Mouse (Mus musculus): ENCODE measurements at regions not wholly inside any gene's neighbourhood (a gene's known extent, or its start where the extent isn't known, plus 50 kb on each side); places are given as distances from the start of the nearest gene placed in this dataset.
A peak's percentile ranks its signal among the peaks of the same experiment; 100 is the strongest.

DNA sequence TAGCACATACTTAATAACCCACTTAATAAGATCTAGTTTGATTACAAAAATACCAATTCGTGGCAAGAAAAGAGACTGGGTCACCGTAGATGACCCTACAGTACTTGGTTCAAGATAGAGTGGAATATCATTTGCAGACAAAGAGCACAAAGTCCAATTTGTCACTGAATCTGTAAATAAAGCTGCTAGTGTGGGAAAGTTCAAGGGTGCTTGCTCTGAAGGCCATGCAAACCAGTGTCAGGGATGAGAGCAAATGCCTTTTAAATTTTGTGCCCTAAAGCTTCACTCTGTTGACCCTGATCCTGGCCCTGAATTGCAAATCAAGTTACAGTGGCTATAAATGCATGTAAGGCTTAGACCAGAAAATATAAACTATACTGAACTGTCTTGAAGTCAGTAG, 113.1 kb downstream of the Cd55b start:
- no peak for ATAC-seq (replicated peaks; ENCODE audit: low FRiP score, low TSS enrichment, poor library complexity, severe bottlenecking)

DNA sequence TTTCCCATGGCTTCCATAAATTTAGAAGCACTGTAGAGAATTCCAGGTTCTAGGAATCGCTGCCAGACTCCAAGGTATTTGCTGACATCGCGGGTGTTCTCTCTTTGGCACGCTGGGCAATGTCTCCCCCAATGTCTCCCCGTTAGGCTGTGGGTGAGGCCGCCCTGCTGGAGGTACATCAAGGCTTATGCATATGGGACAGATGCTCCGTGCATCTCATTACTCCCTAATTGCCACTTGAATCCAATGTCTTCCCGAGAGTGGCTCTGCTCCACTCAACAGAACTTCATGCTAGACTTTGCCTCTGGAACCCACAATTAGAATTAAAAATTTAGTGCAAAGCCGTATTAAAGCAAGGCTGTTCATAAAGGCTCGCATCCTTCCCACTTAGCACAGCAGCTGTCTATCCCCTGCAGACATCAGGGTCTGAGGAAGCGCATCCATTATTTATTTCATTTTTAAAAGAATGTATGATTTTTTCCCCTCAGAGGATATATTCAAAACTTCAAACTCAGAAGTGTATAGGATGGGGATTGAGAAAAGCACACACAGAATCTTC, 120.9 kb downstream of the Cd55b start:
- ATAC-seq (replicated peaks; ENCODE audit: low FRiP score, low TSS enrichment, poor library complexity, severe bottlenecking), result no peak

DNA sequence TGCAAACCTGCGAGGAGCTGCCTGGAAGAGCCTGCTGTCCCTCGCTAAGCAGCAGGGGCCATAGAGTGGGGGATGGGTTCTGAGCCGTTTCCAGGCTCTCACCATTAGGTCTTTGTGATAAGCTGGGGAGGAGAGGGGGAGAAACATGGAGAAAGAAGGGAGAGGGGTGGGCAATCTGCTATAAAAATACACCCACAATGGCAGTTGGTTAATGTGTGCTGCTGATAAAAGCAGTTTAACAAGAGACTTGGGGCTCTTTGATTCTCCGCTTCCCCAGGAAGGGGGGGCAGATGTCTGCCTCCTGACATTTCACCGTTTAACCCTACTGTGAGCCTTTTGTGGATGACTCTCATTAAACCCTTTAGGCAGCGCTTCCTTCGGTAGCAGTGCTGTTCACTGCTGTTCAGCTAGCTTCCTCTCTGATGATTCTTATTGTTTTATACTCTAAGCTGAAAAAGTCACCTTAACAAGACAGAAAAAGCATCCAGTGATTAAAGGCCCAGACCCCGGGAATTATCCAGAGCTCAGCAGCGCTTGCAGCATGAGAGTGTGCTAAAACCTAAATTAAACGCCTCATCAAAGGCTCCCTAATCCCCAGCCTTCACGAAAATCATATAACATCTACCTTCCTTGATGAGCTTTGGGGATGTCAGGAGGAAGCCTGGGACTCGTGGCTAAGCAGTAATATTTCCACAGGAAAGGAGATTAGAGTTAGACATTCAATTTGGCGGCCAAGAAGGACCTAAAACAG, 122.6 kb downstream of the Cd55b start:
- peak; percentile 86 for ATAC-seq (replicated peaks; ENCODE audit: low FRiP score, low TSS enrichment, poor library complexity, severe bottlenecking)

DNA sequence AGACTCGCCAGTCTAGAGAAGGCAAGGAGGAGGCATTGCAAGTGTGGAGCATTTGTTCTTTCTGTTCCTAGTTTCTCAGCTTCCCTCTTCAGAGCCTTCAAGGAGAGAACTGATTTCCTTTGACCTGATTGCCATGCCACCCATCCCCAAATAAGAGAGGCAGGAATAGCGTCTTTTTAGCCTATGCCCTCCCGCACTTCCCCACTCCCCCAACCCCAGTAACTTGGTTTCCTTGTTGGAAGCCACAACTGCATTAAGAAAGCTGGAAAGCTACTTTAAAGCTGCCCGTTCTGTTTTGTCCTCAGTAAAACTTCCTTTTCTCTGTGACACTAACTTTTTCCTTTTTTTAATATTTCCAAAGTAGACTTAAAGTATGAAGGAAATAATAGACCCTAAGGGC, 123.2 kb downstream of the Cd55b start:
- ATAC-seq (replicated peaks; ENCODE audit: low FRiP score, low TSS enrichment, poor library complexity, severe bottlenecking), result no peak

DNA sequence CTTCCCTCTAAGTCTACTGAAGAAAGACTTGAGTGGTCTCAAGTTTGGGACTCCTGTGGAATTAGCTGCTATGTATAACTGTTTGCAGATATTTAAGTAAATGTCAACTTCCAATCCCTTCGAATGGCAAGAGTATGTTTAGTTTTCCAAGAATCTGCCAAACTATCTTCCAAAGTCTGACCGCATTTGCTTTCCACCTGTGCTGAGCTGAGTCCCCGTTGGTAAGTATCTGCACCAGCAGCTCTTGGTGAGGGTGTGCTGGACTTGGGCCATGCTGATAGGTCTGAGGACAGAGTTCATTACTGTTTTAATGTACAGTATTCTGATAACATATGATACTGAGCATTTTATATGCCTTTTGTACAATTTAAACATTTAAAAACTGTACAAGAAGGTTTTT, 123.7 kb downstream of the Cd55b start:
- ATAC-seq (replicated peaks; ENCODE audit: low FRiP score, low TSS enrichment, poor library complexity, severe bottlenecking), result peak; percentile 81

DNA sequence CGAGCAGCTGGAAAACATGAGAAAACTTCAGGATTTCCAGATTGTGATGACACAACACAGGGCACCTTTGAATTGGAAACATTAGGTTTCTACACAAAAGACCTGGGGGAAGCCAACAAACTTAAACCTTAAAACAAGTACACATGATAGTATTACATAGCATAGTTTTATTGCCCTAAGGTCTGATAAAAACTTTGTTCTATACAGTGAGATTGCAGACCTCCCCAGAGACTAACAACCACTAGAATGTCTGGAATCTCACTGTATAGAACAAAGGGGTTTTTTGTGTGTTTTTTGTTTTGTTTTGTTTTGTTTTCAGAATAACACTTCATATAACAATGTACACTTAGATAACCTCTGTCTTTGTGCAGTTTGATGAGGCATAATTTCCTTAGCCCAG, 124.2 kb downstream of the Cd55b start:
- no peak; the same call in 1 of the 2 replicates for ATAC-seq (replicated peaks; ENCODE audit: low FRiP score, low TSS enrichment, poor library complexity, severe bottlenecking)

DNA sequence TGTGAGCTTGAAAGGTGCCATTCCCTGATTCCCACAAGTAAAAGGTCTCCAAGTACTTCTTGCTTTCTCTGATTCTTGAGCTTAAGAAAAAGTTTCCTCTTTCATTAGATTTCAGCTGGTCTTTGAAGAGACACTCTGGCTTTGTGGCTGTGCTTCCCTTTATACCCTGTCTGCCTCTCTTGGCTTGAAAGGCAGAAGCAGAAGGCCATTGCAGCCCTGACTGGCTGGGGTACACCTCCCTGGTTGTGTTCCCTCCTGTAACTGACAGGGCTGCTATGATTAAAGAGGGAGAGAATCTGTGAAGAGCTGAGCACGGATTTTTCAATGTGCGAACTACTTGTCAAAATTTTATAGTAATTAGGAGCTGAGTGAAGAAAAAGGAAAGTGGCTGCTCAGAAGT, 125.3 kb downstream of the Cd55b start:
- ATAC-seq (replicated peaks; ENCODE audit: low FRiP score, low TSS enrichment, poor library complexity, severe bottlenecking), result no peak

DNA sequence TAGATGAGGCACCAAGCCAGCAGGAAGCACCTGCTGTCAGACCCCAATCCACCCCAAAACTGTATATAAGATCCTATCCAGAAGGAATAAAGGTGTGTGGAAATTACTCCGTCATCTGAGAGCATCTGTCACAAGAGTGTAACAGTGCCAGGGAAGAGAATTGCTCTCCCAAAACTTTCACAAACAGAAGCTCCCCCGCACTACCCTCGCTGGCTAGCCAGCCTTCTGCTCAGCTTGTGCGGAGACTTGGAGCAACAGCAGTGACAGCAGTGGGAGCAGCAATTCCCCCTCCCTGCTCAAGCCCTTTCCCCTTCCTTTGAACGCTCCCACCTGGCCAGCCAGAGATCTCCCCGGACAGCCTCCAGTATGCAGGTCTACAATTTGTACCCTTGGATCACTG, 136.9 kb downstream of the Cd55b start:
- no peak for ATAC-seq (replicated peaks; ENCODE audit: low FRiP score, low TSS enrichment, poor library complexity, severe bottlenecking)

DNA sequence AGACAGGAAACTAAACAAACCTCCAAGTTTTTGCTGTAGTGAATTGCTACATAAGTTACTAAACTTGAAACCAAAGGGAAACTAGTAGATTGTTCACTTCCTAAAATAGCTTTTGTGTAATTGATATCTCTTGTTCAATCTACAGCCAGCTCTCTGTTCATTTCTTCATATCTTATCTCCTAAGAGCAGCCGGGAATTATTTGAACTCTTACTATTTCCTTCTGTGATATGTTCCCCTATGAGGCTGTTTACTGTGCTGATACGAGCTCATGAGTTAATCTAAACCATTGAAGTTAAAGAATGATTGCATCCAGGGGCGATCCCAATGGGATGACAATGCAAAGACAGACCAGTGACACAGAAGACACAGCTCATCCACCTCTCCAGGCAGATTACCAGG, 140.7 kb downstream of the Cd55b start:
- ATAC-seq (replicated peaks; ENCODE audit: low FRiP score, low TSS enrichment, poor library complexity, severe bottlenecking), result peak; percentile 85

DNA sequence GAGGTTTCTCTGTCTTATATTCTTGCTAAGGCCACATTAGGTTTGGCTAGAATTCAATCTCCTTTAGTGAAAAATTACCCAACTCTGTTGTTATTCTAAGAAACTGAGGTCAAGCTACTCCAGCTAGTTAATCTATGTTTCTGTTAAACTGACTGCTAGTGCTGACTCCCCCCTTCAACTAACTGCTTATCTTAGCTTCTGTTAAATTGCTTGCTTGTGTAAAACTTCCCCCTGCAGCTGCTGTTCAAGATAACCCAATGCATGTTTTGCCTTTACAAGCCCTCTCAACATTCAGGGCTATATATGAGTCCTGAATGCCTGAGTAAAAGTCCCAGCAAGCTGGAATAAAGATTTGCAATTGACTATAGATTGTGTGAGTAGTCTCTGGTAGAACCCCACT, 143.6 kb downstream of the Cd55b start:
- 0 out of 2 replicates have a peak, but pooled peaks have one; percentile 22 for ATAC-seq (replicated peaks; ENCODE audit: low FRiP score, low TSS enrichment, poor library complexity, severe bottlenecking)

DNA sequence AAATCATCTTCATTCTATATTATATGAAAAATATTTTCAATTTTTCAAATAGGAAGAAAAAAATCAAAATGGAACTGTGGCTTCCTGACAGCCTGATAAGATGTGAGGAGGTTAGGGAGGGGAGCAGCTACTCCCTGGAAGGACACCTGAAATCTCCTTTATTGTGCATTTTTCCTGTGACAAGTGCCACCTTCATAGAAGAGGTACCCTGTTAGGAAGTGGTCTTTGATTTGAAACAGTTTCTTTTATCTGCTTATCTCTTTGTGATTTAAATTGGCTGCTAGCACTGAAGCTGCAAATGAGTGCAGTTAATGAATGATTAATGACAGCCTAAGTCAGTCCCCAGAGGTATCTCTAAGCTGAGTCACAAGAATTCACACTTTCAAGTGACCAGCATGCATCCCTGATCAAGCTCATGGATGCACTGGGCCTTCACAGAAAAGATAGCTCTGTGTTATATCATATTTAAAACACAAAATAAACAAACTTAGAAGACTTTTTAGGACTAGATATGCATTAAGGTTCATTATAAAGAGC, 144.7 kb downstream of the Cd55b start:
- no peak for ATAC-seq (replicated peaks; ENCODE audit: low FRiP score, low TSS enrichment, poor library complexity, severe bottlenecking)

DNA sequence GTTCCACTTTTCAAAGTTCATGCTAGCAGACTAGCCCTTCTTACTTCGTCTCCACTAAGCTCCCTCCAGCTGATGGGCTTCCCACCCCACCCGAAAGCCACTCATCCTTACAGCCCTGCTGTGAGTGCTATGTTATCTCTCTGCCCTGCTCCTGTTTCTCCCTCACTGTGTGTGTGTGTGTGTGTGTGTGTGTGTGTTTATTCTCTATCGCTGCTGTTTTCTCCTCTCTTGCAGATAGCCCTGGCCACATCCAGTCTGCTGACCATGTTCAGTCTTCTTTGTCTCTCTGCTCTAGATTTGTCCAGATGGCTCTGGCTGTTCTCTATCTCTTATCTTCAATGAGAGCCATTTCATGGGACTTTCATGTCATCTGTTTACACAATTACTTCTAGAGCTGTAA, 145.9 kb downstream of the Cd55b start:
- peak; percentile 77 for ATAC-seq (replicated peaks; ENCODE audit: low FRiP score, low TSS enrichment, poor library complexity, severe bottlenecking)

DNA sequence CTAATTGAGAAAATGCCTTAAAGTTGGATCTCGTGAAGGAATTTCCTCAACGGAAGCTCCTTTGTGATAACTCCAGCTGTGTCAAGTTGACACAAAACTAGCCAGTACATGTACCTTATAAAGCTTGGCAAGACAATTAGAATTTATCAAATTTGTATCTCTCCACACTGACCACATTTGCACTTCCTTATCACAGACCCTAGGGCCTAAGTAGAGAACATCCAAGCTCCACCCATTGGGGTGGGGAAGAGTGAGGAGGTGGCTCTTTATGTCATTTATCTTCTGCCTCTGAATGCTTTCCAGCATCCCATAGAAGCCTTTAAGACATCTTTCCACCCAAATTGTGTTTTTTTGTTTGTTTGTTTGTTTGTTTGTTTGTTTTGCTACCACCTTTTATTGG, 146.8 kb downstream of the Cd55b start:
- 0 out of 2 replicates have a peak, but pooled peaks have one; percentile 41 for ATAC-seq (replicated peaks; ENCODE audit: low FRiP score, low TSS enrichment, poor library complexity, severe bottlenecking)

DNA sequence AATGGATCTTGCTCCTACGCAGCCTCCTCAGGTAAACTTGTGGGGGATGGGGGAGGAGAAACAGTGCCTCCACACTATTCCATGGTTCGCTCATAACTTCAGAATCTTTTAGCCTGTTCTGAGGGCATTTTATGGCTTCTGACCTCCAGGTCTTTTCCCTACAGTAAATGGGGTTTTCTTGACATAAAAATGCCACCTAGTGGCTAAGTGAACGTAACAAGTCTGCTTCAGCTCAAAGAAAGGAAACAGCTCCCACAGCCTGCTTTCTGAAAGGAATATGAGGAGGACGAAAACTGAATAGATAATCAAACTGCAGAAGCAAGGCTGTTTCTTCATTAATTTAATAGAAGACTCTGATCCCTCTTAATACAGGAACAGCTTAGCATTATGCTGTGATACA, 148.3 kb downstream of the Cd55b start:
- no peak for ATAC-seq (replicated peaks; ENCODE audit: low FRiP score, low TSS enrichment, poor library complexity, severe bottlenecking)

DNA sequence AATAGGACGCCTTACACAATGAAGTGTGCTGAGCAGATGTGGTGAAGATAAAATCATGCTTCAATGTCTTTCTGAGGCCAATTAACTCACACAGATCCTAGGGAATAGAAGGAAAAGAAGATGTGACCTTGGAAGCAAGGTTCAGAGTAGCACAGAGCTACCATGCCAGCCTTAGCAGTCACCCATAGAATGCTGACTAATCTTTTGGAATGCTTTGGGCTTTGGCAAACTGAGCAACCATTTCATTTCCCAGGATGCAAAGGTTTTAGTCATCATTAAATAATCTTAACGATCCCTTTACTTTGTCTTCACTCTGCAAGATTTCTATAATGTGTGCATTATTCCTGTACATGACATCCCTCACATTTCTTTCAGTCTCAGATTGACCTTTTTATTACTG, 152.4 kb downstream of the Cd55b start:
- ATAC-seq (replicated peaks; ENCODE audit: low FRiP score, low TSS enrichment, poor library complexity, severe bottlenecking), result no peak

All from megakaryocyte-erythroid progenitor cell, adult 5-6 weeks (primary cell).